Mouse (Mus musculus): ENCODE measurements around the gene Ccdc162. TPM values are rescaled to one million over a fixed set of nuclear protein-coding genes. Genes with fewer than 3 reads are reported as not detected.
A peak's percentile ranks its signal among the peaks of the same experiment; 100 is the strongest.

Gene Ccdc162
- polyA plus RNA-seq, 2 experiments from 2014 or later = 1.5 to 1.6 TPM

GRCm38 (mm10) chr10:41537983-41538330 lies 178.5 kb downstream of the Ccdc162 start:
- no peak for ATAC-seq

GRCm38 (mm10) chr10:41537226-41537982 lies 179.0 kb downstream of the Ccdc162 start:
- ATAC-seq = no peak

- ATAC-seq = peak; percentile 89
Observed at GRCm38 (mm10) chr10:41536714-41537113, 179.7 kb downstream of the Ccdc162 start.

- ATAC-seq = no peak
Observed at GRCm38 (mm10) chr10:41535991-41536390, 180.4 kb downstream of the Ccdc162 start.

GRCm38 (mm10) chr10:41529972-41530371 lies 186.5 kb downstream of the Ccdc162 start:
- peak; percentile 84 for ATAC-seq

- ATAC-seq = no peak
Observed at GRCm38 (mm10) chr10:41525696-41526095, 190.7 kb downstream of the Ccdc162 start.

- no peak for ATAC-seq
Observed at GRCm38 (mm10) chr10:41523386-41523785, 193.0 kb downstream of the Ccdc162 start.

- ATAC-seq = no peak
Observed at GRCm38 (mm10) chr10:41520410-41520673, 196.1 kb downstream of the Ccdc162 start.

GRCm38 (mm10) chr10:41519640-41520409 lies 196.6 kb downstream of the Ccdc162 start:
- ATAC-seq = peak; percentile 21

- ATAC-seq = peak; percentile 74
Observed at GRCm38 (mm10) chr10:41518981-41519618, 197.3 kb downstream of the Ccdc162 start, which contains the start of gene Cd164. TSS of gene Cd164 (plus strand) at chr10:41519414.

- ATAC-seq = peak; percentile 70
Observed at GRCm38 (mm10) chr10:41518508-41518980, 197.9 kb downstream of the Ccdc162 start.

- ATAC-seq = no peak
Observed at GRCm38 (mm10) chr10:41514921-41515320, 201.5 kb downstream of the Ccdc162 start.

- ATAC-seq = no peak
Observed at GRCm38 (mm10) chr10:41514301-41514700, 202.1 kb downstream of the Ccdc162 start.

GRCm38 (mm10) chr10:41509160-41509559 lies 207.3 kb downstream of the Ccdc162 start:
- peak; percentile 43 for ATAC-seq

GRCm38 (mm10) chr10:41505446-41505845 lies 211.0 kb downstream of the Ccdc162 start:
- peak; percentile 87 for ATAC-seq

GRCm38 (mm10) chr10:41504996-41505395 lies 211.4 kb downstream of the Ccdc162 start:
- ATAC-seq = no peak

GRCm38 (mm10) chr10:41500941-41501340 lies 215.5 kb downstream of the Ccdc162 start:
- no peak for ATAC-seq

GRCm38 (mm10) chr10:41491111-41491510 lies 225.3 kb downstream of the Ccdc162 start:
- no peak for ATAC-seq

GRCm38 (mm10) chr10:41490518-41490873 lies 225.9 kb downstream of the Ccdc162 start:
- no peak for ATAC-seq

GRCm38 (mm10) chr10:41489708-41490517 lies 226.5 kb downstream of the Ccdc162 start, which contains the start of the genes Smpd2 and Ppil6:
TSS of gene Smpd2 (minus strand) at chr10:41490369.
TSS of gene Ppil6 (plus strand) at chr10:41490439.
- ATAC-seq = peak; percentile 95

GRCm38 (mm10) chr10:41489294-41489693 lies 227.1 kb downstream of the Ccdc162 start:
- ATAC-seq = no peak

- no peak for ATAC-seq
Observed at GRCm38 (mm10) chr10:41488877-41489276, 227.6 kb downstream of the Ccdc162 start.
